Mouse (Mus musculus) small intestine, adult 2 months (tissue): ENCODE results near the gene Entpd2. TPM values are rescaled to one million over a fixed set of nuclear protein-coding genes. Genes with fewer than 3 reads are reported as not detected.
A peak's percentile ranks its signal among the peaks of the same experiment; 100 is the strongest.

Experiments used
- H3K27ac ChIP-seq: fragments of 200-500 bp; 2 replicates; pipeline ENCODE4 v1.5.1; 2012; ENCODE audit warnings: low read depth, low read length, control low read depth, inconsistent platforms; ENCODE audit not compliant: insufficient read depth
- H3K27me3 ChIP-seq: fragments of 200-500 bp; 2 replicates; pipeline ENCODE4 v1.6.1; 2012; ENCODE audit warnings: mild to moderate bottlenecking, moderate library complexity, low read length, inconsistent platforms; ENCODE audit not compliant: control insufficient read depth, insufficient read depth
- H3K36me3 ChIP-seq: fragments of 200-500 bp; 2 replicates; pipeline ENCODE4 v1.6.1; 2012; ENCODE audit warnings: mild to moderate bottlenecking, low read length, control low read depth, inconsistent platforms; ENCODE audit not compliant: control insufficient read depth, insufficient read depth
- H3K4me1 ChIP-seq: fragments of 200-500 bp; 2 replicates; pipeline ENCODE4 v1.6.1; 2012; ENCODE audit warnings: low read length, inconsistent platforms, mixed read lengths; ENCODE audit not compliant: control insufficient read depth, insufficient read depth, insufficient read length
- H3K4me3 ChIP-seq: fragments of 200-500 bp; 2 replicates; pipeline ENCODE4 v1.5.1; 2012; ENCODE audit warnings: low read depth, mild to moderate bottlenecking, control low read depth, inconsistent platforms, low read length, moderate library complexity
- CTCF ChIP-seq: fragments of 200-500 bp; IDR thresholded peaks from 2 replicates; pipeline ENCODE4 v1.5.1; 2012; ENCODE audit warnings: low read depth, mild to moderate bottlenecking, control low read depth, inconsistent platforms, low read length, moderate library complexity, mixed read lengths; ENCODE audit not compliant: insufficient replicate concordance, insufficient read length; ENCODE audit errors: extremely low read depth
- POLR2A ChIP-seq: fragments of 200-500 bp; IDR thresholded peaks from 2 replicates; pipeline ENCODE4 v1.6.1; 2012; ENCODE audit warnings: low read depth, mild to moderate bottlenecking, control low read depth, inconsistent platforms, low read length, moderate library complexity
- WGBS: fragments of 180-500 bp; shearing (Covaris S2); methylation state at CpG from one replicate; pipeline ENCODE4 v1.1.7; 2018; 5-methylcytosine and 5-hydroxymethylcytosine counted together
- polyA plus RNA-seq: library from polyadenylated mRNA; depleted of rRNA; stranded (reverse); fragments of >200 nt; gene quantifications from 2 replicates; pipeline ENCODE4 v1.2.3, GENCODE M21; 2012

Entpd2 gene
- polyA plus RNA-seq, 1 experiment: 50.7 TPM

GRCm38 (mm10) chr2:25394281-25395221 is 1.1 kb upstream of the Entpd2 start:
- Histone ChIP-seq H3K36me3 (no peaks in the 10 kb centered on the region), H3K4me1 (peaks cover 15% of the 10 kb centered on the region; the same call in 1 of the 2 replicates), H3K4me3 (no peak overlapping the region), H3K27me3 (no peaks in the 10 kb centered on the region; the same call in 1 of the 2 replicates), H3K27ac (no peak overlapping the region)
- 58% methylated on average over 3 of the region's 3 CpGs for WGBS
- TF ChIP-seq CTCF (no peak), POLR2A (no peak)

- H3K27me3 ChIP-seq: no peaks in the 10 kb centered on the region; the same call in 1 of the 2 replicates
- no peak overlapping the region for H3K27ac ChIP-seq
- 42% methylated on average over 3 of the region's 3 CpGs for WGBS
- peak overlapping the region; percentile 81 for H3K4me3 ChIP-seq
- H3K36me3 ChIP-seq: no peaks in the 10 kb centered on the region
- no peak for TF ChIP-seq CTCF
- TF ChIP-seq POLR2A: no peak
- peaks cover 15% of the 10 kb centered on the region; the same call in 1 of the 2 replicates for H3K4me1 ChIP-seq
These were observed 916 bp downstream of the Entpd2 start for GRCm38 (mm10) chr2:25396597-25396983.

- Histone ChIP-seq H3K4me1 (peaks cover 15% of the 10 kb centered on the region; the same call in 1 of the 2 replicates), H3K27me3 (no peaks in the 10 kb centered on the region; the same call in 1 of the 2 replicates), H3K27ac (no peak overlapping the region), H3K4me3 (peak overlapping the region; percentile 81; the same call in 1 of the 2 replicates), H3K36me3 (no peaks in the 10 kb centered on the region)
- no peak for TF ChIP-seq CTCF
- no peak for TF ChIP-seq POLR2A
- WGBS: 87% methylated on average over 1 of the region's 1 CpGs
These were observed 1.3 kb downstream of the Entpd2 start for GRCm38 (mm10) chr2:25397010-25397409.

- WGBS: 97% methylated on average over 7 of the region's 7 CpGs
- H3K27me3 ChIP-seq: no peaks in the 10 kb centered on the region; the same call in 1 of the 2 replicates
These were observed 2.4 kb downstream of the Entpd2 start for GRCm38 (mm10) chr2:25398065-25398464.

GRCm38 (mm10) chr2:25399051-25399450 is 3.4 kb downstream of the Entpd2 start, which contains the start of gene Npdc1:
Npdc1 (plus strand) TSS chr2:25399351.
- Histone ChIP-seq H3K36me3 (no peaks in the 10 kb centered on the region), H3K4me1 (peaks cover 18% of the 10 kb centered on the region; the same call in 1 of the 2 replicates), H3K27me3 (no peaks in the 10 kb centered on the region; the same call in 1 of the 2 replicates), H3K4me3 (no peak within 1 kb of the TSS), H3K27ac (no peak within 1 kb of the TSS)
- TF ChIP-seq CTCF (no peak), POLR2A (no peak)
- WGBS: 81% methylated on average over 8 of the region's 8 CpGs

More at GRCm38 (mm10) chr2:25398065-25398464, 2.4 kb downstream of the Entpd2 start:
- Histone ChIP-seq H3K36me3 (no peaks in the 10 kb centered on the region), H3K4me1 (peaks cover 15% of the 10 kb centered on the region; the same call in 1 of the 2 replicates), H3K4me3 (no peak overlapping the region), H3K27ac (no peak overlapping the region)
- TF ChIP-seq CTCF (no peak), POLR2A (no peak)

- Histone ChIP-seq H3K4me1 (peaks cover 13% of the 10 kb centered on the region; the same call in 1 of the 2 replicates), H3K27me3 (no peaks in the 10 kb centered on the region; the same call in 1 of the 2 replicates), H3K36me3 (no peaks in the 10 kb centered on the region), H3K27ac (no peak overlapping the region), H3K4me3 (peak overlapping the region; percentile 14)
- 36% methylated on average over 16 of the region's 16 CpGs for WGBS
- TF ChIP-seq CTCF: no peak
- no peak for TF ChIP-seq POLR2A
These were observed 4.6 kb downstream of the Entpd2 start for GRCm38 (mm10) chr2:25400291-25400690.

- WGBS: 6% methylated on average over 17 of the region's 17 CpGs
- H3K27ac ChIP-seq: no peak overlapping the region
- no peaks in the 10 kb centered on the region; the same call in 1 of the 2 replicates for H3K27me3 ChIP-seq
- H3K36me3 ChIP-seq: no peaks in the 10 kb centered on the region
- H3K4me1 ChIP-seq: peaks cover 11% of the 10 kb centered on the region; the same call in 1 of the 2 replicates
- peak overlapping the region; percentile 14 for H3K4me3 ChIP-seq
- TF ChIP-seq CTCF (peak; percentile 74), POLR2A (no peak)
These were observed 5.1 kb downstream of the Entpd2 start for GRCm38 (mm10) chr2:25400764-25401163.
